Mouse (Mus musculus): ENCODE measurements around the gene Cavin1. TPM values are rescaled to one million over a fixed set of nuclear protein-coding genes. Genes with fewer than 3 reads are reported as not detected.

The Cavin1 gene
- polyA plus RNA-seq, 1 experiment from 2014 or later: 143 TPM

GRCm38 (mm10) chr11:100916432-100916971, 54.2 kb downstream of the Cavin1 start:
- Histone ChIP-seq H3K27ac (no peak overlapping the region), H3K9ac (ENCODE audit: low read depth, low read length) (no peak overlapping the region), H3K27me3 (ENCODE audit: insufficient read depth, low read length) (no peaks in the 10 kb centered on the region), H3K4me1 (replicated peaks; ENCODE audit: insufficient read depth, low read length) (no peaks in the 10 kb centered on the region), H3K4me2 (ENCODE audit: low read length) (no peak overlapping the region), H3K9me3 (replicated peaks; ENCODE audit: low read length) (no peaks in the 10 kb centered on the region), H3K4me3 (replicated peaks; ENCODE audit: low read depth, low read length) (no peak overlapping the region), H3K36me3 (ENCODE audit: insufficient read depth, low read length) (peaks cover 10% of the 10 kb centered on the region; the same call in 1 of the 2 replicates)
- DNase-seq (ENCODE audit: low spot score) (no peak), ATAC-seq (replicated peaks; ENCODE audit: low FRiP score, low read depth) (no peak)
- WGBS: 95% methylated on average over 4 of the region's 4 CpGs
- no peak for TF ChIP-seq CTCF (IDR thresholded peaks at IDR 0.05; ENCODE audit: low read depth)

GRCm38 (mm10) chr11:100915063-100915462, 55.6 kb downstream of the Cavin1 start:
- H3K4me2 ChIP-seq (ENCODE audit: low read length): no peak overlapping the region
- no peaks in the 10 kb centered on the region for H3K4me1 ChIP-seq (replicated peaks; ENCODE audit: insufficient read depth, low read length)
- no peaks in the 10 kb centered on the region for H3K9me3 ChIP-seq (replicated peaks; ENCODE audit: low read length)
- H3K27ac ChIP-seq: no peak overlapping the region
- no peak for TF ChIP-seq CTCF (IDR thresholded peaks at IDR 0.05; ENCODE audit: low read depth)
- H3K36me3 ChIP-seq (ENCODE audit: insufficient read depth, low read length): peaks cover 11% of the 10 kb centered on the region; the same call in 1 of the 2 replicates
- WGBS: 94% methylated on average over 3 of the region's 3 CpGs
- H3K4me3 ChIP-seq (replicated peaks; ENCODE audit: low read depth, low read length): no peak overlapping the region
- no peaks in the 10 kb centered on the region for H3K27me3 ChIP-seq (ENCODE audit: insufficient read depth, low read length)
- H3K9ac ChIP-seq (ENCODE audit: low read depth, low read length): no peak overlapping the region
- ATAC-seq (replicated peaks; ENCODE audit: low FRiP score, low read depth) (no peak), DNase-seq (ENCODE audit: low spot score) (no peak)

GRCm38 (mm10) chr11:100914415-100914814, 56.3 kb downstream of the Cavin1 start:
- Histone ChIP-seq H3K4me1 (replicated peaks; ENCODE audit: insufficient read depth, low read length) (no peaks in the 10 kb centered on the region), H3K27ac (no peak overlapping the region), H3K4me2 (ENCODE audit: low read length) (no peak overlapping the region), H3K9me3 (replicated peaks; ENCODE audit: low read length) (no peaks in the 10 kb centered on the region), H3K9ac (ENCODE audit: low read depth, low read length) (no peak overlapping the region), H3K27me3 (ENCODE audit: insufficient read depth, low read length) (no peaks in the 10 kb centered on the region), H3K4me3 (replicated peaks; ENCODE audit: low read depth, low read length) (no peak overlapping the region), H3K36me3 (ENCODE audit: insufficient read depth, low read length) (peaks cover 11% of the 10 kb centered on the region; the same call in 1 of the 2 replicates)
- no peak for TF ChIP-seq CTCF (IDR thresholded peaks at IDR 0.05; ENCODE audit: low read depth)
- whole genome bisulfite sequencing: 83% methylated on average over 5 of the region's 5 CpGs
- ATAC-seq (replicated peaks; ENCODE audit: low FRiP score, low read depth) (no peak), DNase-seq (ENCODE audit: low spot score) (no peak)

- no peak overlapping the region for H3K9ac ChIP-seq (ENCODE audit: low read depth, low read length)
- 0 out of 2 replicates have a peak overlapping the region, but pooled peaks have one; percentile 25 for H3K27ac ChIP-seq
- WGBS: 73% methylated on average over 17 of the region's 17 CpGs
Observed at GRCm38 (mm10) chr11:100912401-100913155, 58.1 kb downstream of the Cavin1 start.

GRCm38 (mm10) chr11:100908567-100908966, 62.1 kb downstream of the Cavin1 start:
- 75% methylated on average over 9 of the region's 9 CpGs for WGBS

More at GRCm38 (mm10) chr11:100912401-100913155, 58.1 kb downstream of the Cavin1 start:
- Histone ChIP-seq H3K4me2 (ENCODE audit: low read length) (no peak overlapping the region), H3K4me3 (replicated peaks; ENCODE audit: low read depth, low read length) (no peak overlapping the region), H3K27me3 (ENCODE audit: insufficient read depth, low read length) (no peaks in the 10 kb centered on the region), H3K9me3 (replicated peaks; ENCODE audit: low read length) (no peaks in the 10 kb centered on the region), H3K36me3 (ENCODE audit: insufficient read depth, low read length) (peaks cover 16% of the 10 kb centered on the region; the same call in 1 of the 2 replicates), H3K4me1 (replicated peaks; ENCODE audit: insufficient read depth, low read length) (no peaks in the 10 kb centered on the region)
- no peak for TF ChIP-seq CTCF (IDR thresholded peaks at IDR 0.05; ENCODE audit: low read depth)
- DNase-seq (ENCODE audit: low spot score) (no peak), ATAC-seq (replicated peaks; ENCODE audit: low FRiP score, low read depth) (no peak)

GRCm38 (mm10) chr11:100908112-100908511, 62.6 kb downstream of the Cavin1 start:
- H3K9me3 ChIP-seq (replicated peaks; ENCODE audit: low read length): no peaks in the 10 kb centered on the region
- 56% methylated on average over 2 of the region's 2 CpGs for WGBS
- no peaks in the 10 kb centered on the region for H3K27me3 ChIP-seq (ENCODE audit: insufficient read depth, low read length)
- no peak for TF ChIP-seq CTCF (IDR thresholded peaks at IDR 0.05; ENCODE audit: low read depth)
- H3K9ac ChIP-seq (ENCODE audit: low read depth, low read length): no peak overlapping the region
- DNase-seq (ENCODE audit: low spot score) (peak; percentile 11), ATAC-seq (replicated peaks; ENCODE audit: low FRiP score, low read depth) (peak; percentile 63; the same call in 1 of the 2 replicates)
- no peak overlapping the region for H3K4me3 ChIP-seq (replicated peaks; ENCODE audit: low read depth, low read length)
- H3K36me3 ChIP-seq (ENCODE audit: insufficient read depth, low read length): peaks cover 39% of the 10 kb centered on the region
- H3K27ac ChIP-seq: no peak overlapping the region
- no peak overlapping the region for H3K4me2 ChIP-seq (ENCODE audit: low read length)
- H3K4me1 ChIP-seq (replicated peaks; ENCODE audit: insufficient read depth, low read length): no peaks in the 10 kb centered on the region

More at GRCm38 (mm10) chr11:100908567-100908966, 62.1 kb downstream of the Cavin1 start:
- no peak for TF ChIP-seq CTCF (IDR thresholded peaks at IDR 0.05; ENCODE audit: low read depth)
- Histone ChIP-seq H3K4me1 (replicated peaks; ENCODE audit: insufficient read depth, low read length) (no peaks in the 10 kb centered on the region), H3K4me2 (ENCODE audit: low read length) (no peak overlapping the region), H3K4me3 (replicated peaks; ENCODE audit: low read depth, low read length) (no peak overlapping the region), H3K27me3 (ENCODE audit: insufficient read depth, low read length) (no peaks in the 10 kb centered on the region), H3K36me3 (ENCODE audit: insufficient read depth, low read length) (peaks cover 34% of the 10 kb centered on the region), H3K9ac (ENCODE audit: low read depth, low read length) (no peak overlapping the region), H3K9me3 (replicated peaks; ENCODE audit: low read length) (no peaks in the 10 kb centered on the region), H3K27ac (no peak overlapping the region)
- ATAC-seq (replicated peaks; ENCODE audit: low FRiP score, low read depth) (no peak), DNase-seq (ENCODE audit: low spot score) (no peak)
